Comparison of ENCODE assay signal across 8 mouse cellular contexts in genomic region chr13:18809978-18810675, GRCm38 (mm10).
A peak's percentile ranks its signal among the peaks of the same experiment; 100 is the strongest.
DNase-seq lines count a peak whose midpoint lies in the region; ATAC-seq and TF ChIP-seq lines count a peak whose summit lies in the region.

No protein-coding gene starts in this region.

- peaks cover 22% of the 10 kb centered on the region for H3K4me1 ChIP-seq in E14TG2a.4 (replicated peaks; ENCODE audit: low read depth, low read length)
- H3K4me1 ChIP-seq in heart, postnatal 0 days (ENCODE audit: control insufficient read depth, insufficient read depth): no peaks in the 10 kb centered on the region
- H3K4me1 ChIP-seq in lung, adult 2 months (ENCODE audit: control insufficient read depth, insufficient read depth, low read length): no peaks in the 10 kb centered on the region
- H3K4me1 ChIP-seq in olfactory bulb, adult 2 months (ENCODE audit: control insufficient read depth, insufficient read depth, low read length): no peaks in the 10 kb centered on the region

- 17% methylated on average over 11 of the region's 11 CpGs for WGBS in heart, postnatal 0 days
- WGBS in lung, adult 2 months: 19% methylated on average over 11 of the region's 11 CpGs
- WGBS in olfactory bulb, adult 2 months: 20% methylated on average over 11 of the region's 11 CpGs

- TF ChIP-seq POLR2A in lung, adult 2 months (IDR thresholded peaks at IDR 0.05; ENCODE audit: borderline replicate concordance, extremely low read depth, low read depth, low read length): no peak
- no peak for TF ChIP-seq POLR2A in olfactory bulb, adult 2 months (IDR thresholded peaks at IDR 0.05; ENCODE audit: insufficient read depth, low read depth, low read length)

- DNase-seq in adrenal gland, adult 8-10 months: peak; percentile 19
- peak; percentile 84 for DNase-seq in embryo, embryonic 11 days
- DNase-seq in heart, postnatal 0 days (ENCODE audit: low spot score): peak; percentile 54
- peak; percentile 72 for DNase-seq in kidney, postnatal 14 days
- DNase-seq in lung, adult 2 months: peak; percentile 39
- peak; percentile 27 for DNase-seq in urinary bladder, postnatal 25 days (ENCODE audit: low spot score)

- H3K27ac ChIP-seq in heart, postnatal 0 days (ENCODE audit: low read depth): no peak overlapping the region
- H3K27ac ChIP-seq in olfactory bulb, adult 2 months (ENCODE audit: insufficient read depth, low read depth, low read length): no peak overlapping the region

- no peak overlapping the region for H3K9ac ChIP-seq in heart, postnatal 0 days (replicated peaks; ENCODE audit: low read depth, low read length)

- peak; percentile 69 for TF ChIP-seq CTCF in E14TG2a.4 (conservative IDR thresholded peaks at IDR 0.05; ENCODE audit: low read length)
- peak; percentile 91 for TF ChIP-seq CTCF in heart, postnatal 0 days (IDR thresholded peaks at IDR 0.05; ENCODE audit: low read depth)
- TF ChIP-seq CTCF in lung, adult 2 months (IDR thresholded peaks at IDR 0.05; ENCODE audit: insufficient read depth, low read length): peak; percentile 80
- TF ChIP-seq CTCF in olfactory bulb, adult 2 months (IDR thresholded peaks at IDR 0.05; ENCODE audit: insufficient read depth, low read depth, low read length): 0 out of 2 replicates have a peak, but pooled peaks have one; percentile 16

- H3K4me2 ChIP-seq in heart, postnatal 0 days (ENCODE audit: low read depth, low read length): no peak overlapping the region

- H3K9me3 ChIP-seq in E14TG2a.4 (ENCODE audit: low read length): no peaks in the 10 kb centered on the region
- H3K9me3 ChIP-seq in heart, postnatal 0 days (replicated peaks; ENCODE audit: control insufficient read depth, low read length): no peaks in the 10 kb centered on the region

- H3K36me3 ChIP-seq in E14TG2a.4 (ENCODE audit: insufficient read depth, low read length): peaks cover 38% of the 10 kb centered on the region
- H3K36me3 ChIP-seq in heart, postnatal 0 days (replicated peaks; ENCODE audit: control insufficient read depth, insufficient read depth, low read length): peaks cover 26% of the 10 kb centered on the region

- ATAC-seq in heart, postnatal 0 days (ENCODE audit: insufficient read depth, low read depth): no peak

- H3K27me3 ChIP-seq in E14TG2a.4 (ENCODE audit: insufficient read depth, low read length): no peaks in the 10 kb centered on the region
- H3K27me3 ChIP-seq in heart, postnatal 0 days (ENCODE audit: control insufficient read depth, insufficient read depth, low read length): no peaks in the 10 kb centered on the region

- no peak overlapping the region for H3K4me3 ChIP-seq in E14TG2a.4 (replicated peaks; ENCODE audit: low read length)
- H3K4me3 ChIP-seq in heart, postnatal 0 days (ENCODE audit: low read depth, low read length): no peak overlapping the region
- no peak overlapping the region for H3K4me3 ChIP-seq in lung, adult 2 months (replicated peaks; ENCODE audit: extremely low read depth, low read depth, low read length)
- H3K4me3 ChIP-seq in olfactory bulb, adult 2 months (ENCODE audit: insufficient read depth, low read depth, low read length): no peak overlapping the region

- TF ChIP-seq EP300 in heart, postnatal 0 days (IDR thresholded peaks at IDR 0.05; ENCODE audit: low read depth): no peak

Comparison
In these comparisons a context has a peak if more than half of its experiments do, and no peak if none do; other contexts are left out.
1. CTCF ChIP-seq: peak in every context shown above with its lines; median percentile 91 in heart, postnatal 0 days; 80 in lung, adult 2 months; 69 in E14TG2a.4; 16 in olfactory bulb, adult 2 months.
2. DNase-seq: peak in every context shown above with its lines; median percentile 84 in embryo, embryonic 11 days; 72 in kidney, postnatal 14 days; 54 in heart, postnatal 0 days; 39 in lung, adult 2 months; 27 in urinary bladder, postnatal 25 days; 19 in adrenal gland, adult 8-10 months.